Mouse (Mus musculus) embryonic facial prominence, embryonic 14.5 days (tissue): ENCODE measurements around the gene Amigo1. TPM values are rescaled to one million over a fixed set of nuclear protein-coding genes. Genes with fewer than 3 reads are reported as not detected.

Source experiments
- ATAC-seq: fragments of 200-750 bp; cut with Nextera tagmentation; 2 replicates; pipeline ENCODE4 v1.8.0; 2017; ENCODE audit warnings: low read depth, moderate number of reproducible peaks, moderate TSS enrichment
- DNase-seq: peaks from one replicate; pipeline ENCODE4 v3.0.0-alpha.2; 2015; ENCODE audit warnings: low spot score
- H3K27ac ChIP-seq: fragments of 300-500 bp; sonication (generic); replicated peaks from 2 replicates; pipeline ENCODE4 v1.5.1; 2014; ENCODE audit warnings: low read depth, mild to moderate bottlenecking, low read length, moderate library complexity
- H3K27me3 ChIP-seq: fragments of 300-500 bp; sonication (generic); replicated peaks from 2 replicates; pipeline ENCODE4 v1.6.1; 2014; ENCODE audit warnings: low read length; ENCODE audit not compliant: control insufficient read depth, insufficient read depth
- H3K36me3 ChIP-seq: fragments of 300-500 bp; sonication (generic); 2 replicates; pipeline ENCODE4 v1.6.1; 2014; ENCODE audit warnings: low read length, mixed read lengths; ENCODE audit not compliant: control insufficient read depth, insufficient read depth
- H3K4me1 ChIP-seq: fragments of 300-500 bp; sonication (generic); 2 replicates; pipeline ENCODE4 v1.6.1; 2014; ENCODE audit warnings: antibody characterized with exemption, low read length; ENCODE audit not compliant: control insufficient read depth, insufficient read depth
- H3K4me2 ChIP-seq: fragments of 300-500 bp; sonication (generic); 2 replicates; pipeline ENCODE4 v1.6.1; 2014; ENCODE audit warnings: low read depth, mild to moderate bottlenecking, low read length, moderate library complexity, mixed read lengths
- H3K4me3 ChIP-seq: fragments of 300-500 bp; sonication (generic); 2 replicates; pipeline ENCODE4 v1.5.1; 2014; ENCODE audit warnings: low read depth, mild to moderate bottlenecking, low read length
- H3K9ac ChIP-seq: fragments of 300-500 bp; sonication (generic); 2 replicates; pipeline ENCODE4 v1.6.1; 2014; ENCODE audit warnings: low read depth, mild to moderate bottlenecking, low read length, moderate library complexity, mixed read lengths
- H3K9me3 ChIP-seq: fragments of 300-500 bp; sonication (generic); 2 replicates; pipeline ENCODE4 v1.6.1; 2016; ENCODE audit warnings: low read length; ENCODE audit not compliant: control insufficient read depth
- WGBS: fragments of 180-500 bp; shearing (Covaris S2); extraction: QIAGEN DNeasy Blood & Tissue Kit; methylation state at CpG from one replicate; pipeline ENCODE4 v1.1.7; 2014; 5-methylcytosine and 5-hydroxymethylcytosine counted together
- polyA plus RNA-seq: library from polyadenylated mRNA; unstranded; fragments of >200 nt; fragmentation: Nextera tagmentation; extraction: Ambion mirVana; gene quantifications from 2 replicates; pipeline ENCODE4 v1.2.1, GENCODE M21; 2014

Gene Amigo1
- polyA plus RNA-seq, 1 experiment from 2014 or later, result 5.1 TPM

DNA sequence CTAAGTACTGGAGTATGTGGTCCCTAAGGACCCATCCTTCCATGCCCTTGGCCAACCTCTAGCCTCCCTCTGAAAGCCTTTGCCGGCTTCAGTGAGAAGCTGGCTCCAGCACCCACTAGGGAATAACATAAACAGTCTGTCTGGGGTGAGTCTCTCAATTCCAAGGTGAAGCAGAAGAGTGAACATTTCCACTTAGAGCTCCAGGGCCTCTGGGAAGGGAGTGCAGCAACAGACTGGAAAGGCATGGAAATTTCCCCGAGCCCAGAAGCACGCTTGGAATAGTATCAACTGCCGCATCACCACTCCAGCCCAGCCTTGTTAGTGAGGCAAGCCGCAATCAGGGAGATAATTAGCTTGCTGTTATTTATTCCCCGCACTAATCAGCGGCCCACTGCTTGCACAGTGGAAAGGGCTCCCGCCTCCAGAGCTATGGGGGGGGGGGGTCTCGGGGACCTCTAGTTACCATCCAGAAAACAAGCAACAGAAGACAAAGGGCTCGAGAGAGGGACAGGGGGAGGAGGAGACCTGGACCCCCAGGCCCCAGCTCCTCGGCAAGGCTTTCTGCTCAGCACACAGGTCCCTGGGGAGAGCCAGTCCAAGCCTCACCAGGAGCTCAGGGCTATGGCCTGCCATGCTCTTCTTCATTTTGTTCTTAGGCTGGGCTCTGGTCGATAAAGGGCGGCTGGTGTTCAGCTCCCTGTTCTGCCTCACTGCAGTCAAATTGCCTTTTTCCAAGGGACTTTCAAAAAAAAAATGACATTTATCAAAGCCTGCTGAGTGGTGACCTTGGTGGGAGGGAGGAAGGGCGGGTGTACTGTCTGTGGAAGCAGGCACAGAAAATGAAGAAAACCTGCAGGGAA is 11.2 kb upstream of the Amigo1 start:
- Histone ChIP-seq H3K4me2 (peak overlapping the region; percentile 39), H3K4me1 (peaks cover 18% of the 10 kb centered on the region; the same call in 1 of the 2 replicates), H3K27me3 (no peaks in the 10 kb centered on the region), H3K27ac (peak overlapping the region; percentile 67; the same call in 1 of the 2 replicates), H3K4me3 (no peak overlapping the region), H3K9me3 (no peaks in the 10 kb centered on the region), H3K36me3 (no peaks in the 10 kb centered on the region), H3K9ac (peak overlapping the region; percentile 38; the same call in 1 of the 2 replicates)
- DNase-seq (peak; percentile 88), ATAC-seq (peak; percentile 87)
- 21% methylated on average over 11 of the region's 14 CpGs for WGBS

DNA sequence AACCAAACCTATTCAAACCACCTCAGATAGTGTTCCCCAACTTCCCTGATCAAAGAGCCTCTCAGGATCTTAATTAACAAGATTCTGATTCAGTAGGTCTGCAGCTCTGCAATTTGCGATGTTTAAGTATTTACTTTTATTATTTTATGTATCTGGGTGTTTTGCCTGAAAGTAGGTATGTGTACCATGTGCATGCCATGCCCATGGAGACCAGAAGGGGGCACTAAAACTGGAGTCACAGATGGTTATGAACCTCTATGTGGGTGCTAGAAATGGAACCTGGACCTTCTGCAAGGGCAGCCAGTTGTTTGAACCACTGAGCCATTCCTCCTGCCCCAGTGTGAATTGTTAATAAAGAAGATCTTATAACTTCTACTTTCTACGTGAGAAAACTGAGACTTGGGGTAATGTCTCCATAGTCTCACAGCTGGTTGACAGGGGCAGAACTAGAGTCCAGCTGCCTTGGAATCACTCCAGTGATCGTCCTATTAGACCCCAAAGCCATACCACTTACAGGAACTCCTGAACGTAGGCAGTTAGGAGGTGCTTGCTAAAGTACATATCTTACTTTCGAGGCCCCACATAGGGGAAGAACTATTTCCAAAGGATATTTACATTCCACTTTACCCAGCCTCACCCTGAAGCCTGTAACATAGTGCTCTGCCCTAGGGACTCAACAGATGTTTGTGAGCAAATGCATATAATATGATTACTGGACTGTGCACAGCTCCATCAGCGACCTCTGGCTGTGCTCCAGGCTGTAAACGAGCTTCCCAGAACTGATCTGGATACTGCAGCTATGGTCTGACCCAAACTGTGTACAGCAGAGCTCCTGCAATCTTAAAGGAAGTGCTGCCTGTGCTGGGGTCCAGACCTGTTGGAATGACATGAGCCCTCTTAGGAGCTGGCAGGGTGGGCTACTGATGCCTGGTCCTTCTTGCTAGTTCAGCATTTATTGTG is 7.1 kb upstream of the Amigo1 start:
- Histone ChIP-seq H3K36me3 (no peaks in the 10 kb centered on the region), H3K9me3 (no peaks in the 10 kb centered on the region), H3K4me3 (no peak overlapping the region), H3K9ac (no peak overlapping the region), H3K27me3 (no peaks in the 10 kb centered on the region), H3K4me1 (peaks cover 18% of the 10 kb centered on the region; the same call in 1 of the 2 replicates), H3K27ac (no peak overlapping the region), H3K4me2 (no peak overlapping the region)
- peak; percentile 81 for ATAC-seq
- DNase-seq, result peak; percentile 80
- 58% methylated on average over 7 of the region's 7 CpGs for WGBS

DNA sequence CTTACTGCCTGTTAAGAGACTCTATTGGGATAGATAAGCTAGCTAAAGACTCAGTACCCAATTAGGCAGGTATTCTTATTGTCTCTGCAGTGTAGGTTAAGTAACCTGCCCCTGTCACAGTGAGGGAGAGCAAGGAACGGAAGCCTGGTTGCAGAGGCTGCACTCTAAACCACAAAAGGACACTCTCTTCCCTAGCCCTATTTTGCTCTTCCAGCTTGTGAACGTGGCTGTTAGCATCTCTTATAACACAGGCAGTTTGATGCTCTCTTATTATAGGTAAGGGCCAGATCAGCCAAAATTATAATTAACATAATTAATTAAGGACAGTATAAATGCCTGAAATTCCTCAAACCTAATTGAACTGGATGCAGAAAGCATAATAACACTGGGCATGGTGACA is 5.6 kb upstream of the Amigo1 start:
- Histone ChIP-seq H3K27me3 (no peaks in the 10 kb centered on the region), H3K4me3 (no peak overlapping the region), H3K9me3 (no peaks in the 10 kb centered on the region), H3K9ac (no peak overlapping the region), H3K36me3 (no peaks in the 10 kb centered on the region), H3K4me1 (0 out of 2 replicates have a peak, but pooled peaks cover 5% of the 10 kb centered on the region), H3K27ac (no peak overlapping the region), H3K4me2 (no peak overlapping the region)
- ATAC-seq (no peak), DNase-seq (no peak)
- WGBS, result 36% methylated on average over 2 of the region's 2 CpGs

DNA sequence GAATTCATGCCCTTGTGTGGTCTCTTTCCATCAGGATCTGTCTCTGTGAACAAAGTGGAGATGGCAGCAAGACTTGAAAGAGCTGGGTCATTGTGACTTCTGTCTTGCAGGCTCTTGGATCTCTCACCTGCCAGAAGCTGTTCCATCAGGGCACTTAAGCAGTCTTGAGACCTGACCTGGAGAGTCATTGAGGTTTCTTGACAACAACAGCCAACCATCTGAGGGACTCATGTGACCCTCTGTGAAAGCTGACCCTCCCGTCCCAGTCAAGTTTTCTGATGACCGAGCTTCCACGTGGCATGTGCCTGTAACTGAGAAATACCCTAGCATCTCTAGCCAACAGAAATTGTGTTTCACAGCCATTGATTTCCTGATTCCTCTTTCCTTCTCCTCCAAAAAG is 1.4 kb upstream of the Amigo1 start:
- no peak overlapping the region for H3K4me2 ChIP-seq
- no peak for ATAC-seq
- no peaks in the 10 kb centered on the region for H3K9me3 ChIP-seq
- H3K27me3 ChIP-seq, result no peaks in the 10 kb centered on the region; the same call in 1 of the 2 replicates
- no peak overlapping the region for H3K9ac ChIP-seq
- no peak overlapping the region for H3K4me3 ChIP-seq
- H3K27ac ChIP-seq, result no peak overlapping the region
- DNase-seq, result no peak
- H3K36me3 ChIP-seq, result no peaks in the 10 kb centered on the region
- WGBS, result 72% methylated on average over 3 of the region's 3 CpGs
- peaks cover 10% of the 10 kb centered on the region; the same call in 1 of the 2 replicates for H3K4me1 ChIP-seq

DNA sequence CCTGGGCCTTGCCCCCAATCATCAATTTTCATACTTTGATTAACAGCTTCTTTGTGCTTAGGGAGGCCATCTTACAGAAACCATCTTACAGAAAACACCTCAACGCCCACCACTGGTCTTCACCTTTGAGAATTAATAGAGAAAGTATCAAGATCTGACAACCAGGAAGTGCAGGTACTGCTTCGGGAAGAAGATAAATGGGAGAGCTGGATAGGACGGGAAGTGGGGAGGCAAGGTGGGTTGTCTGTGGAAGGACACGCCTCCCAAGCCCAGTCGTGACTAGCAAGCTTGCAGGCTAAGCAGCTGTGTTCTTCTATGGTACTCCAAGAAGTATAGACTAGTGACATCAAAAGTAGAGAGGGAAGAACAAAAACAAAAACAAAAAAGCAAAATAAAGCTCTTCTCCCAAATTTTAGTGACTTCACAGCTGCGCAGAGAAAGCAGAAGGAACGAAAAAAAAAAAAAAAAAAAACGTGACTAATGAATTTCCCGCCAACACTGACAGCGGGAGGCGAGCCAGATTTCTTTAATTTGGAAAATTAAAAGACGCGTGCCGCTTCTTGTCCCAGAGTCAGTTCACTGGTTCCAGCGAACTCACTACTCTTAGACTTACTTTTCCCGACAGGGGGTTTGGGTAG is 556 bp upstream of the Amigo1 start:
- DNase-seq, result no peak
- WGBS, result 4% methylated on average over 16 of the region's 16 CpGs
- H3K27me3 ChIP-seq, result no peaks in the 10 kb centered on the region; the same call in 1 of the 2 replicates

DNA sequence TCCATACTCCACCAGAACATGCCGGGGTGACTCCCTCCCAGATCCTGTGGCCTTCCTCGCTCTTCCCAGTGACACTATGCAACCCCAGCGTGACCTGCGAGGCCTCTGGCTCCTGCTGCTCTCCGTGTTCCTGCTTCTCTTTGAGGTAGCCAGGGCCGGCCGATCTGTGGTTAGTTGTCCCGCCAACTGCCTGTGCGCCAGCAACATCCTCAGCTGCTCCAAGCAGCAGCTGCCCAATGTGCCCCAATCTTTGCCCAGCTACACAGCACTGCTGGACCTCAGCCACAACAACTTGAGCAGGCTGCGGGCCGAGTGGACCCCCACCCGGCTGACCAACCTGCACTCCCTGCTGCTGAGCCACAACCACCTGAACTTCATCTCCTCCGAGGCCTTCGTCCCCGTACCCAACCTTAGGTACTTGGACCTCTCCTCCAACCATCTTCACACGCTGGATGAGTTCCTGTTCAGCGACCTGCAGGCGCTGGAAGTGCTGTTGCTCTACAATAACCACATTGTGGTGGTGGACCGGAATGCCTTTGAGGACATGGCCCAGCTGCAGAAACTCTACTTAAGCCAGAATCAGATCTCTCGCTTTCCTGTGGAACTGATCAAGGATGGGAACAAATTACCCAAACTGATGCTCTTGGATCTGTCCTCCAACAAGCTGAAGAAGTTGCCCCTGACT is 1.1 kb downstream of the Amigo1 start:
- no peak for ATAC-seq
- WGBS, result 58% methylated on average over 20 of the region's 20 CpGs
- H3K4me2 ChIP-seq, result peak overlapping the region; percentile 90
- peak overlapping the region; percentile 72 for H3K4me3 ChIP-seq
- no peaks in the 10 kb centered on the region for H3K9me3 ChIP-seq
- H3K27ac ChIP-seq, result no peak overlapping the region
- H3K36me3 ChIP-seq, result no peaks in the 10 kb centered on the region
- H3K27me3 ChIP-seq, result no peaks in the 10 kb centered on the region; the same call in 1 of the 2 replicates
- peak overlapping the region; percentile 78; the same call in 1 of the 2 replicates for H3K9ac ChIP-seq
- peaks cover 8% of the 10 kb centered on the region; the same call in 1 of the 2 replicates for H3K4me1 ChIP-seq
- no peak for DNase-seq

More for the DNA sequence above, 556 bp upstream of the Amigo1 start:
- Histone ChIP-seq H3K4me3 (peak overlapping the region; percentile 72), H3K9me3 (no peaks in the 10 kb centered on the region), H3K27ac (no peak overlapping the region), H3K4me1 (peaks cover 8% of the 10 kb centered on the region; the same call in 1 of the 2 replicates), H3K4me2 (peak overlapping the region; percentile 90), H3K9ac (peak overlapping the region; percentile 78), H3K36me3 (no peaks in the 10 kb centered on the region)
- ATAC-seq, result 0 out of 2 replicates have a peak, but pooled peaks have one; percentile 41

DNA sequence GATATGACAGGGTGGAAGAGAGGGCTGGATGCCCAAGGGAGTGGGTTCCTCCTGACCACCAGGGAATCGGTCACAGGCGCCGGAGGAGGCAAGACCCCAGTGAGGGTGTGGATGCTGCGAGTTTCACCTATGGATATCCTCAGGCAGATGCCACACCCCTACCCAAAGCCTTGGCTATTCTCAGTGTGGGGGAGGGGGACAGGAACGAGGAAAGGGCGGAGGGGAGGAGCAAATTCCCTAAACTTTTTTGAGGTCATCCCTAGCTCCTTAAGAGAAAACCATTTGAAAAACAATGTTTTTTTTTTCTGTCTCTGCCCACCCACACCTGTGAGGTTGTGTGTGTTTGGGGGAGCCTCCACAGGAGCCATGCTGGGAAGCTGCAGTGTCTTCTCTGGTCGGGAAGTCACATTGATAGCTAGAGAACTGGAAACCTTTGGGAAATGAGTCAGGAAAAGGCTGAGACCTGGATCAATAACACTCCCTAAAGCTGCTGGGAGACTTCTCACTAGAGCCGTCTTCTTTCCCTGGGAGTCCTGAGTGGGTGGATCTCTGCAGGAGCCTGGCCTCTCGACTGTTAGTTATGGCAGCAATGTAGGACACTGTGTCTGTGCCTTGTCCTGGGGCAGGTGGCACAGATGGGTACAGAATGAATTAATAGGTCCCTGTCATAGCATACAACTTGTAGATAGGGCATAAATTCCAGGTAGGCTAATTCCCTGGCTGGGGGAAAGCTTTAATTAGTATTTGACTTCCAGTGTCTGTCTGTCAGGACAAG is 2.8 kb downstream of the Amigo1 start:
- H3K36me3 ChIP-seq, result no peaks in the 10 kb centered on the region
- no peak overlapping the region for H3K27ac ChIP-seq
- no peak overlapping the region for H3K9ac ChIP-seq
- H3K4me3 ChIP-seq, result no peak overlapping the region
- ATAC-seq (no peak), DNase-seq (no peak)
- 62% methylated on average over 9 of the region's 9 CpGs for WGBS
- no peak overlapping the region for H3K4me2 ChIP-seq
- H3K4me1 ChIP-seq, result peaks cover 8% of the 10 kb centered on the region; the same call in 1 of the 2 replicates
- H3K9me3 ChIP-seq, result no peaks in the 10 kb centered on the region
- no peaks in the 10 kb centered on the region; the same call in 1 of the 2 replicates for H3K27me3 ChIP-seq
